Mouse (Mus musculus) kidney, postnatal 25 days (tissue): ENCODE data around the gene Hoxd9.
A peak's percentile ranks its signal among the peaks of the same experiment; 100 is the strongest.

Experiments
- DNase-seq, 2 experiments: peaks; one replicate each; pipeline ENCODE4 v3.0.0; 2021; ENCODE audit warnings: mixed read lengths in 2 of 2

Hoxd9 gene

DNA sequence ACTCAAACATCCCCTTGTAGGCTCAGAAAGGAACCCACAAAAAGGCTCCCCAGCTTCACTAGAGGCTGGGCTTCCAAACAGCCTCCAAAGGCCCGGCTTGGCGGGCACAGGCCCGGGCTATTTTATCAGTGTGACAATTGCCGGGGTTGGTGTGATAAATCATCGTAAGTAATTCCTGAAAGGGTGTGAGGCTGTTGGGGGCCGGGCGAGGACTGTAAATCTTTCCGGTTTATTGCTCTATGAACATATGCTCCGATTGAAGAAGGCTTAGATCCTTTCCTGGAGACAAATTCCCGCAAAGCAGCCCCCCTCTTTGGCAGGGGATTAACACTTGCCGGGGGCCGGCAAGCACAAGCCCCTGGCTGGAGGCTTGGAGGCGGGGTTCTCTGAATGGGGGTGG, 36.9 kb downstream of the Hoxd9 start:
- DNase-seq: no peak

DNA sequence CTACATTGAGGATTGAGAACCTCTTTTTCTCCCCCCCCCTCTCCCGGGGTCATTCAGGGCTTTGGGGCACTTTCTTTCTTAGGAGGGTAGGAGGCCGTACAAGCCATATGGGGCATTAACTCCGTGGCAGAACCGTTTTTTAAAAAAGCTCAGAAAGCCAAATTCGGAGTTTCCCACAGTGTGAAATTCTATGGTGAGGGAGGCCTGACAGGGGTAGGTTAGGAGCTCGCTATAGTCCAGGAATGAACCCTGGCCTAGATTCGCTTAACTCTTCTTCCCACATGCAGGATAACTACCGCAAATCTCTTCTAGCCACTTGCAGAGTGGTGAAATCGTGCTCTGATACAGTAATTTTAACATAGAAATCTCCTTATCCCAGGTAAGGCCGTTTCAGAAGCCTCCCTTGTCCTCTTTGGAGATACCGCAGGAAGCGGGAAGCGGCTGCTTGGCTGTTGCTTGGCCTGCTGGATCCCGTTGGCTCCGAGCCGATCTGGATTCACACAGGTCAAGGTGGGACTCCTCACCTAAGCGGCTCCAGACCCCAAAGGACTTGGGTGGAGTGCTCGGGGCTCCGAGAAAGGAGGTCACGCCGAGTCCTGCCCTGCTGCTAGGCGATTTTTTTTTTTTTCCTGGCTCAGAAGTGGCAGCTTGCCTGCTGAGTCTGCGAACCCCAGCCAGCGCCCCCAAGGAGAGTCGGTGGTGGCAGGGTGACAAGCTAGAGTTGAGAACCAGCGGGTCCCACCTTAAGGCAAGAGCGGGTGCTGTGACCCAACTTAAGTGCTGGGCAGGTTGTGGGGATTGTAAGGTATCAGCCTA, 37.7 kb downstream of the Hoxd9 start:
- no peak for DNase-seq

- DNase-seq: no peak
These were observed 38.5 kb downstream of the Hoxd9 start for GRCm38 (mm10) chr2:74735851-74736687.

DNA sequence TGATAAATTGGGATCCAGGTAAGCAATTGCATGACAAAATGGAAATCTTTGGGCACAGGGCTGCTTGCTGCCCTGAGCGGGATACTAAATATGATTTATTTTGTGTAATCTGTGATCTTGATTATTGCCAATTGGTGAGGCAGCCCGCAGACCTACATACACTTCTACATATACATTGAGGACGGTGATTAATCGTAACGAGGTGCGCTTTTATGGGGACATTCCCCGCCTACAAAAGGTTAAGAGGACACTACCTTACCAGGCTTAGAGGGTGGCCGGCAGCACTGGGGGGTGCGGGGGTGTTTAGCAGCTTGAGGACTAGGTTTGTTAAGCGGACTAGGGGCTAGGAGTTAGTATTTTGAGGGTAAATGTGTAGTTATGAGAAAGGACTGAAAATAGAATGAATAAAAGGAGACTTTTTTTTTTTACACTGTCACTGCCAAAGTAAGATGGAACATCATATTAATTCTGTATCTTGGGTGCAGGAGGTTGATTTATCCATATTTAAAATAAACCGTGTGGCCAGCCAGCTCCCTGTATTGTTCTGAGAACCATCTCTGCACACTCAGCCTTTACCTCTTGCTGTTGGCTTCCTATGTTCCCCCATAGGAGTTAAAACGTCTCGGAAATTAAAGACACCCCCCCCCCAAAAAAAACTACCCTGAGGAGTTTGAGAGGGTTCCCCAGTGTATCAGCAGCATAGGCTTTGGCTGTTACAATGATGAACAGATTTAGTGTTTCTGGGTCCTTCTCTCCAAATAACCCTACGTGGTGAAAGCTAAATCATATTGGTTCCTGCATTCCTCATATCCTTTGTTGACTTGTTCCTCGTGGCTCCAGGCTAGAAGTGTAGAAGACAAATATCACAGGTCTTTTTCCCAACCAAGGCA, 39.4 kb downstream of the Hoxd9 start:
- no peak for DNase-seq

- no peak for DNase-seq
These were observed 40.1 kb downstream of the Hoxd9 start for GRCm38 (mm10) chr2:74737578-74738070.

GRCm38 (mm10) chr2:74738623-74739475, 41.3 kb downstream of the Hoxd9 start:
- peak in 1 of 2 experiments; percentile 50 for DNase-seq

GRCm38 (mm10) chr2:74739476-74739800, 41.9 kb downstream of the Hoxd9 start:
- DNase-seq: no peak

GRCm38 (mm10) chr2:74739869-74740268, 42.3 kb downstream of the Hoxd9 start:
- DNase-seq: no peak

DNA sequence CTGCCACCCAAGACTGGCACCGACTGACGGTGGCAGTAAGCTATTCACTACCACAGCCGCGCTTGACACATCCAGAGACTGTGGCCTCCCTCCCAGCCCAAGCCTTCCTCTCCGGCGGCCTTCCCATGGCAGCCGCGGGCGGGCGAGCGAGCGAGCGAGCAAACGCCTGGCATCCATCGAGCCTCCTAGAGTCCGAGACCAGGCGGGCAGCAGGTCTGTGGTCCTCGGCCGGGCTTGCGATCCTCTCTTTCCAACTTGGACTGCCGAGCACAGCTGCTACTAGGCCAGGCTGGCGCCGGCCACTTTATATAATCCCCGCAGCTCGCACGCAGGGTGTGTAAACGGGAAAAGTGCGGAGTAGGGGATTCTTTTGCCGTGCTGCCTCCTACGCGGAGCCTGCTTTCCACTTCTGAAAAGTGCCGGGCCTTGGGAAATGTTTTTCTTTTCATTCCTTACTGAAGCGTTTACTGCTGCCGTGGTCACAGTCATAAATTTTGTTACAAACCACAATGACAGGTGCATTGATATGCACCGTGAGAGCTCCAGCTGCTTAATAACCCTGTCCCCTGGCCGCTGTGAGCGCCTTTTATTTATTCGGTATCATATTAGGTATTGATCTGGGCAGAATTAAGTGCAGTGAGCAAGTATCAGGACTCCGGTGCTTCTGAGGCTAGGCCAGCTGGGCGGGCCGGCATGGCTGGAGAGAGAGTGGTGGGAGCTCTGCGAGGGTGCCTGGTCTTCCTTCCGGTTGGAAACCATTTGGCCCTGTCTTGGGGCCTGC, 43.0 kb downstream of the Hoxd9 start:
- DNase-seq: peak in 1 of 2 experiments; percentile 57

DNA sequence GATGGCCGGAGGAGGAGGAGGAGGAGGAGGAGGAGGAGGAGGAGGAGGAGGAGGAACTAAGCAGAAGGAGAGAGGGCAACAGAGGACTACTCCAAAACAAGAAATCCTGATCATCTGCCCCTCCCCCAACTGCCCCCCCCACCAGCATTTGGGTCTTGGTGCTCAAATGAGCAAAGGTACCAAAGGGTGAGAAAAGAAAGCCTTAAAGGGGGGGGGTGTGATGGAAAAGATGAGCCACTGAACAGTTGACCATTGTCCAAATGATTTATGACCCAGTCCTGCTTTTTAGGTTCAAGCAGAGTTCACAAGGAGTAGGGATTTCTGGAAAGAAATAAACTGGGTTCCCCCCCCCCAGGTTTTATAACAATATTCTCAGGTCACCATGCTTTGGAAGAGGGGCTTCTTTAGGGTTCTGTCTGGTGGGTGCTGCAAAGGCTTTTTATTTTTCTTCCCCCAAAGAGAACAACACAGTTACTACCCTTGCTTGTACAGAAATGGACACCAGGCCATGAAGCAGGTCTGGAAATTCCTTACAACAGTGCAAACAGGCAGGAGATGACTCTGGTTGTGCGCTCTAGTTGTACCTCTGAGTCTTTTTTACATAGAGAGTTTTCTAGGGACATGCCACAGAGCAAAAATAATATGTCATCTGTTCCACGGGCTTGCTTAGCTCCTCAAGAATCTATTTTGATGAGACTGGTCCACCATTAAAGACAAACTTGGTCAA, 43.9 kb downstream of the Hoxd9 start:
- DNase-seq: no peak

- no peak for DNase-seq
These were observed 44.4 kb downstream of the Hoxd9 start for GRCm38 (mm10) chr2:74741979-74742277.

DNA sequence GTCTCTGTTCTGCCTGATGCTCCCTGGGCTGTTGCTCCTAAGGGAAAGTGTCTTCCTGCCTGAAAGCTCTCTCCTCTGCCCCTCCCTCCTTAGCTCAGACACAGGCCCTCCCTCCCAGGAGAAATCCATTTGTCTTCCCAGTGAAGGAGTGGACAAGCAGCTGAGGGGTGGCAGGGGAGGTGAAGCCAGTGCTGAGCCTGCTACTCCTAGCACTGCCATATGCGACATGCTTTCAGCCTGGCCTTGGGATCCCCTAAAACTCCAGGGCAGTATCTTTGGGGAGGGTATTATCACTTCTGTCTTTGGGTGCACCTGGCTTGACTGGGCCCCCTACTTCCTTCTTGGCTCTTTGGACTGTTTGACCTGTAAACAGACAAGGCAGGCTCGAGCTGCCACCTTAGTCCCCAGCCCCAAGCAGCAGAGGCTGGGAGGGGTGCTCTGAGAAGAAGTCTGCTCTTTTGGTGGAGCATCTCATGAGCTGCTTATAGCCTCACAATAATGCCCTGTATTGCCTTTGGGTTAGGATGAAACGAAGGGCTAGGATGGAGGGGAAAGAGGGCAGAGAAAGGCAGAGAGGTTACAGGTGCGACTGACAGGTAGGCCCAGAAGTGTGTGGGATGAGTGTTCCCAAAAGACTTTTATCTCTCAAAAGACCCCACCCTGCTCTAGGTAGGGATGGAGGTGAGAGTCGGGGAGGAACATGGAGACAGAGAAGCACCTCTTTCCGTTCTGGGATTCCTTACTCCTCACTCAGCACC, 48.2 kb downstream of the Hoxd9 start:
- DNase-seq: no peak

GRCm38 (mm10) chr2:74746298-74746921, 48.9 kb downstream of the Hoxd9 start:
- no peak for DNase-seq

GRCm38 (mm10) chr2:74747006-74747405, 49.5 kb downstream of the Hoxd9 start:
- no peak for DNase-seq

GRCm38 (mm10) chr2:74747661-74748141, 50.2 kb downstream of the Hoxd9 start:
- no peak for DNase-seq

GRCm38 (mm10) chr2:74748436-74748995, 51.0 kb downstream of the Hoxd9 start:
- no peak for DNase-seq

GRCm38 (mm10) chr2:74749337-74750121, 52.0 kb downstream of the Hoxd9 start:
- peak; percentile 60 to 83 for DNase-seq
